Mouse (Mus musculus) lung, postnatal 0 days (tissue): ENCODE measurements around the gene Tex52.

Experiments
- CTCF ChIP-seq: IDR thresholded peaks from 2 replicates; pipeline ENCODE4 v1.5.1; 2016; ENCODE audit warnings: antibody characterized with exemption, mild to moderate bottlenecking
- EP300 ChIP-seq: IDR thresholded peaks from 2 replicates; pipeline ENCODE4 v1.6.1; 2016; ENCODE audit warnings: antibody characterized with exemption, mild to moderate bottlenecking, control low read depth

GRCm38 (mm10) chr6:128334397-128335124 is 40.7 kb upstream of the Tex52 start:
- peak; percentile 81 for TF ChIP-seq CTCF
- TF ChIP-seq EP300 = no peak
